Mouse (Mus musculus) NIH3T3 (cell line): ENCODE data around the gene Rnf167.

Experiments used
- DNase-seq: peaks from one replicate; pipeline ENCODE4 v3.0.0-alpha.2; 2012; ENCODE audit warnings: low read depth

Gene Rnf167

DNA sequence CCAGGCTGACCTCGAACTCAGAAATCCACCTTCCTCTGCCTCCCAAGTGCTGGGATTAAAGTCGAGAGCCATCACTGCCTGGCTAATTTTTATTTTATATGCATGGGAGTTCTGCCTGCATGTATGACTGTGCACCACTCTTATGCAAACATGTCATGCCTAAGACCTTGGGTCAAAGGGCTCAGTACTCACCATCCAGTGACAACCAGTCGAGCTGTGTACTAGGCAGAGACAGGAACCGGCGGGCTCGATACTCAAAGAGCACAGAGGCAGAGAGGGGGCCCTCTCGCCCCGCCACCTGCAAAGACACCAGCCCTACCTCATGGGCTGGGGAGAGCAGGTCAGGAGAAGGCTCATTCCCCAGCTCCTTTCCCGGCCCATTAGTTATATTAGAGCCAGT lies 31.1 kb downstream of the Rnf167 start:
- no peak for DNase-seq

DNA sequence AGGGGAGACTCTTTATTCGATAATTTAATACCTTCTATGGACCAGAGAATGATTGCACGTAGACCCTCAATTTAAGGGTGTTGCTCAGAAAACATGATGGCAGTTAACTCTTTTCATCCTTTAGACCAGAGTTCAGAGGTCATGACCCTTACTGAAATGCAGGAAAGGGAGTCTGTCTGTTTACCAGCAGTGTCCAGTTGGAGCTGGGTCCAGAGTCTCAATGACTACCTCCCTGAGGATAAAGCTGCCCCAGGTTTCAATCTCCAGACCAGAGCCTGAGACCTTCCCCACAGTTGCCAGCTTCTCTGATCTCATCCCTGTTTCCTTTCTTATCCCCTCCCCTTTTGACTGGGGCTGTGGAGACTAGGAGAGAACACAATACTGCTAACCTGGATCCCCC lies 31.5 kb downstream of the Rnf167 start:
- DNase-seq: no peak

DNA sequence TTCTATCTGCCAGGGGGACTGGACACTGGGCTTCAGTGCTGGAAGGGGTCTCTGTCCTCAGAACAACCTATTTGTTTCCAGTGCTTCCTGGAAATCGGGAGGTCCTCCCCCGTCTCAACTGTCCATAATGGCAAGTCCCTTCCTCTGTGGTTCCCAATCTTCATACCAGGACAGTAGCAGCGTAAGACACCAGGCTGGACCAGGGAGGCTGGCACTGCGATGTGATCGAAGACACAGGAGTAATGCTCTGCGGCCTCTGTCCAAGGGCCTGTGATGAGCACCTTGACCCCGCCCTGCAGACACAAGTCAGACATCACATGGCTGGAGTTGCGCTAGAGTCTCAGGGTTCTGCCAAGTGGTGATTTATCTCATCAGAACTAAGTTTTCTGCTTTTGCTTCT lies 32.3 kb downstream of the Rnf167 start:
- DNase-seq: no peak

DNA sequence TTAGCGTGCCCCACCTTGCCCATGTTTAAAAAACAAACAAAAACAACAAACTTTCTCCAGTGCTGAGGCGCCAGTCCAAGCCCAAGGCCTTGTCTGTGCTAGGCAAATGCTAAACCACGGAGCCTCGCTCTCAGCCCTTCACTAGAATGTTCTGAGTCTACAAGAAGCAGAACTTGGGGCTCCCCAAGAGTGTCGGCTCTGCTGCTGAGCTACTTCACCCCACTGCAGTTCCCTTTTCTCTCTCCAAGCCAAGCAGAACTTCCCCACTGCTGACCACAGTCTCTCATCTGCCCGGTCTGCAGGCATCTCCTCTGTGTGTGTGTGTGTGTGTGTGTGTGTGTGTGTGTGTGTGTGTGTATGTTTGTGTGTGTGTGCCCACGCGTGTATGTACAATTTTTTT lies 32.9 kb downstream of the Rnf167 start:
- DNase-seq: no peak

DNA sequence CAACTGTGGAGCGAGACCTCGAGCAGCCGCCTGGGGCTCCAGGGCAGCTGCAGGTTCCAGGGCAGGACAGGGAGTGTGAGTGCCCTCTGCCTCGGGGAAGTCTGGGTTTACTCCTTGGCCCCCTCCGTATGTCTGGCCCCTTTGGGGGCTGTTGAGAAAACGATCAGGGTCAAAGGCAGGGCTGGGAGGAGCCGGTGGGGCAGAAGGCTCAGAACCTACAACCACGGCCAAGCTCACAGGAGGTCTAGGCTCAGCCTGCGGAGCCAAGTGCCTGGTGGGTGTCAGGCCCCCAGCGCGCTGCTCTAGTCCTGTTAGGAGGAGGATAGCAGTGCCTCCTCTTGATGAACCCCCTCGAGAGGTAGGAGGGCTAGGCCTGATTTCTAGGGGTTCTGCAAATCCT lies 34.1 kb downstream of the Rnf167 start:
- no peak for DNase-seq

DNA sequence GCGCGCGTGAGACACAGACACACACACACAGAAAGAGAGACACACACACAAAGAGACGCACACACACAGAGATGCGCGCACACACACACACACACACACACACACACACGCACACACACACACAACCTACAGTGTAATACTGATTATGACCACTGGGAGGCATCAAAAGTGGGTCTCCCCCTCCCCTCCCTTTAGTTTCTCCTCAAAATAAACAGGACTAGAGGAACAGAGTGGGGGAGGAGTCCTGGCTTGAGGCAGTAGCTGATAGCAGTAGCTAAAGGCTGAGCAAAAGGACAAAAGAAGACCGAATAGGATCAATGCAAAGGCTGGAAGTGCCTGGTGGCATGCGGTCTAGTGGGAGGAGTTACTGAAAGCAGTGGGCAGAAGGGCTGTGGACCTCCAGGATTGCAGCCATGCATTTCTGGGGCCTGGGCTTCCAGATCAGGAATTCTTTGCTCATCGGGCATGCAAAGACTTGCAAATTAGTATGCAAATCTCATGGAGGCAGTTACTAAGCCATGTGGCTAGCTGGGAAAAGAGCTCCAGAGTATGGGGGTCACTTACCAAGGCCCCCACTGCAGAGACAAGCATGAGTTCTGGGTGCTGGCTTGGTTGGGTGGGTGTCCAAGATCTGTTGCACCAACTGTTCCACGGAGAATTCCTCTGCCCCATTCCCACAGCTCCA lies 35.0 kb downstream of the Rnf167 start:
- DNase-seq: peak; percentile 72

DNA sequence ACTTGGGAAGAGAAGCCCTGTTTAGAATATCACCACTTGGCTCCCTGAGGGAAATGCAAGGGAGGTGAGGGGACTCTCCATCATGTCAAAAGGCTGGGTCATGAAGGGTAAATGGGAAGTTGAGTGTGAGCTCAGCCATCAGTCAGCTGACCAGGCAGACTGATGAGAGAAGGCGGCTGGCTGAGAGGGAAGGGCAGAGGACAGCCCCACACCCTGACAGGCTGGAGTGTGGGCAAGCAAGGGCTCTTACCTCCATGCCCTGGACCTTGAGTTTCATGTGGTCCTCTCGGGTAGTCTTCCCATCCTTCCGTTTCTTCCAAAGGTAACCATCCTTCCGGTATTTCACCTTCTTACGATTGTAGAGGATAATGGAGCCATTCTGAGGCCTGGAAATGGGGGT lies 36.6 kb downstream of the Rnf167 start:
- DNase-seq: no peak

DNA sequence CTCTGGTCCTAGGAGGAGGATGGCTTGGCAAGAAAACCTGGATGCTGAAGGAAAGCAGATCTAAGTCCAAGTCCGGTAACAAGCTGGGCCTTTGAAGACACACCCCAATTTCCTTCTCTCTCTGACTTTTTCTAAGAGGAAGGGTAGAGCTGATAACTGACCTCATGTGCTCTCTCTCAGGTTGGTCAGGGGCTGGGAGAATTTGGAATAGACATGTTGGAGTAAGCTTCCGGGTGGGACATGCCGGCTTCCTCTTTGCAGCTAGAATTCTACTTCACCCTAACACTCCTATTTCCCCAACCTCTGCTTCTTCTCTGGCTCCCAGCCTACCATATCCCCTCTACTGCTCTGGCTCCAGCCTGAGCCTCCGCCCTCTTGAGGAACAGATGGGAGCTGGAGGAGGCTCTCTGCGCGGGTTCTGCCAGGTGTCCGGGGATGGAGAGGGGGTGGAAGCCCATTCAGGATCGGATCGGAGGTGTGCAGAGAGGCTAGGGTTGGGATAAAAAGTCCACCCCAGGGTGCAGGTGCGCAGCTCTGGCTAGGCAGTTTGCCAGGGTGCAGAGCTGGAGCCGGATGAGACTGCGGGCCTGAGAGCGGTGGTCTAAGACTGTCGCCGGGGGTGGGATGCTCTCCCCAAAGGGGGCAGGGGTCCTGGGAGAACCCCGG lies 40.0 kb downstream of the Rnf167 start:
- DNase-seq: peak; percentile 43

DNA sequence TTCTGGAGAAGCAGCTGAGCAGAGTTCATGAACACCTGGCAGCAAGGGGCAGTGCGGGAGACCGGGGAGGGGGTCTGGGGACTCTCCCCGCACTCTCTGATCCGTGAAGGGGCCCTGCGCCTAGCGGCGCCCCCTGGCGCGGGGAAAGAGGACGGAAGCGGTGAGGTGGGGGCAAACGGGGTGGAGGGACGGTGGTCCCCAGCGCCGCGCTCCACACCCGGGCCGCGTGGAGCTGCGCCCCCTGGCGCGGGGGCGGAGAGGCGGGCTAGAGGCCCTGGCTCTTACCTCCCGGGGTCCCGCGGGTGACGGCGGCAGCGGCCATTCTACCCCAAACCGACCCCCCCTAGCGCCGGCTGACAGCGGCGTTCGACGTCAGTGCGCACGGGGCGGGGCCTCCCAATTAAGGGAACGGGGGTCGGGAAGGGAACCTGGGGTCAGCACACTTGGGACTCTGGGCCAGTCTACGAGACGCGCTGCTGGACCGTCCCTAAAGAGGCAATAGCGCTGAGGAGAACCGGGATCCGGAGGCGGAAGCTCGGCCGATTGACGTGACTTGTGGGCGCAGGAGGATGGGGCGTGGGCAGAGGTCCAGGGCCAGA lies 40.7 kb downstream of the Rnf167 start, which contains the start of gene Camta2:
TSS of gene Camta2 (minus strand) at position 505 of the 599 bp plus-strand sequence.
- peak; percentile 90 for DNase-seq

DNA sequence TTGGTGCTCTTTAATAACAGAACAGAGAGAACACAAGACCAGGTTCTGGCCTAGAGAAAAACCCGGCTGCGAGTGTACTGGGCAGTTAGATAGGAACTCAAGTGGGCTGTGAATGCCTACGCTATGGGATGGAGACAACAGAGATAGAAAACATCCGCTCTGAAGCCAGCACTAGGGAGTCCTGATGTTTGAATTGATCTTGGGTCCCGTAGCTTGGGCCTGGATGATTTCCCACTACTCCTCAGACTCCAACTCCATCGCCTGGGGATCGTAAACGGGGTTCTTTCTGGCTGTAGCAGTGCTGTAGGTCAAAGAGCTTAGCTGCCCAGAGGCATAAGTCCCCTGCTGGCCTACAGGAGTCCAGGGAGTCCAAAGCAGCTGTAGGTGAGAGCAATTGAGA lies 41.3 kb downstream of the Rnf167 start:
- no peak for DNase-seq

DNA sequence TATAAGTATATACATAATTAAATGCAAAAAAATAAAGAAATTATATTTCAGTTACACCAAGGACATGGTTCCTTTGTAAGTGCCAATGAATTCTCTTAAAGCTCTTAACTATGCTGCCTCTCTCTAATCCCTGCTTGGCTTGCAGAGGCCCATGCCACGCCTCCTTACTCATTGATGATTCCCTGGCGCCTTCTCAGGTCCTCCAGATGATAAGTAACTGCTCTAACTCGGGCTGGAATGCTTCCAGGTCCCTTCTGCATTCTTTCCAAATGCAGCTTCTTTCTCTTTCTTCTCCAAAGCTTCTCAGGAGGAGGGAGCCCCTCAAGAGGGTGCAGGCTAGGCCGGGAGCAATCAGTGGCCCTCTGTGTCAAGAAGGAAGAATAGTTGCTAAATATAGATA lies 42.5 kb downstream of the Rnf167 start:
- DNase-seq: peak; percentile 75

DNA sequence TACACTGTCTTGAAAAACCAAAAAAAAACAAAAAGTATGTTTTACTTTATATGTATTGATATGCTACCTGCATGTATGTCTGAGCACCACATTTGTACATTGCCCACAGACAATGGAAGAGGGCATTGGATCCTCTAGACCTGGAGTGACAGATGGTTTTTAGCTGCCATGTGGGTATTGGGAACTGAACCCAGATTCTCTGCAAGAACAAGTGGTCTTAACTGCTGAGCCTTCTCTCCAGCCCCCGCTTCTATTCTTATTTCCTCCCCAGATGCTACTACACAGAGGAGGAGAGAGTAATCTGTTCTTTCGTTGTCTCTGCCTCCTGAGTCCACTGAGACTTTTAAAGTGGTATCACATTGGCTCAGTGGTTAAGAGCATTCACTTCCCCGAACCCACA lies 46.5 kb downstream of the Rnf167 start:
- DNase-seq: no peak

DNA sequence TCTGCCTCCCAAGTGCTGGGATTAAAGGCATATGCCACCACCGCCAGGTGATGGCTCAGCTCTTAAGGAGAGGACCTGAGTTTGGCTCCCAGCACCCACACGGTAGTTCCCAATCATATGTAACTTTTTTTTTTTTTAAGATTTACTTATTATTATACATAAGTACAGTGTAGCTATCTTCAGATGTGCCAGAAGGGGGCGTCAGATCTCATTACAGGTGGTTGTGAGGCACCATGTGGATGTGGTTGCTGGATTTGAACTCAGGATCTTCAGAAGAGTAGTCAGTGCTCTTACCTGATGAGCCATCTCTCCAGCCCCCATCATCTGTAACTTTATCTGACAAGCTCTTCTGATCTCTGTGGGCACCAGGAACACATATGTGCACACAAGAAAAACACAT lies 50.3 kb downstream of the Rnf167 start:
- DNase-seq: peak; percentile 38

DNA sequence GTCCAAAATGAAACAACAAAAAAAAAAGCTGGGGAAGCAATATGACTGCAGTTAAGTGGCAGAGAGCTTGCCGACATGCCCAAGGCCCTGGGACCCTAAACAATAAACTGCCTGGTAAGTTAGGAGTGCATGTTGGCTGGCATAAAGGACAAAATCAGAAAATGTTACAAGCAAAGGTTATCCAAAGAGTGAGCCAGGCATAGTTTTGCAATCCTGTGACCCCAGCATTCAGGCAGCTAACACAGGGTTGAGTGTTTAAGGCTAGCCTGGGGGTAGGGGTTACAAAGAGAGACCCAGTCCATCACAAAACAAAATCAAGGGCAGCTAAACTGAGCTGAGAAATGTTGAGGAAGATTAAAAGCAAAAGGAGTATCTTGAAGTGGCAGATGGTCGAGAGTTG lies 52.0 kb downstream of the Rnf167 start:
- DNase-seq: no peak

DNA sequence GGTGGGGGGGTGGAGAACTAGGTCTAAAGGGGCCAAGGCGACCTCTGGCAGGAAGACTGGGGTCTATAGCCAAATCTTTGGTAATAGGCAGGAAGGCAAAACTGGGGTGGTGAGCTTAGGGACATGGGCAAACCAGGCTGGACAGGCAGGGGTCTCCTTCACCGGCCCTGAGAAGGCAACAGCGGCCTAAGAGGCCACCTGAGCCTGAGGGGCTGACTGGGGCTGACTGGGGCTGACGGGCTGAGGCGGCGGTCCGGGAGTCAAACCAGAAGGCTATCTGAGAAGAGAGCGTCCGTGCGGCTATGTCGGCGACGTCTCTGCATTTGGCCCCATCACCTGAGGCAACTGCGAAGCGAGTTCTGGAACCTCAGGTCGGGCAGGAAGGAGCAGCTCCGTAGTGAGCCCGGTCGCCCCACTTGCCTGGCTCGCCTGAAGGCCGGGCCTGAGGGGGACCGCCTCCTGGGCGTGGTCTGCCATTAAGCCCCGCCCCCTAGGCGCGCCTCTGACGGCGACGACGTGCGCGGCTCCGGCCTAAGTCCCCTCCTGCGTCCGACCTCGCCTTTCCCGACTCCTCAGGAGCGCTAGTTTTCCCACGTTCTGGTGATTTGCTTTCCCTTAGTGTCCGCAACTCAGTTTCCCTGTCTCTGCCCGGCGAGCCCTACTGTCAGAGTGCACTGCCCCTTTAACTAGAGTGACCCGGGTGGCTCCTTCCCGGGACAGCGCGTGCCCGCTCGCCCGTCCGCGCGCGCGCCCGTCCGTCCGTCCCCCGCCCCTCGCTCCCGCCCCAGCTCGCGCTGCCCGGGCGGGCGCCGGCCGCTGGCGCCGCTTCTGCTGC lies 52.9 kb downstream of the Rnf167 start, which contains the start of the genes Inca1 and Kif1c:
TSS of gene Inca1 (minus strand) at position 434 of the 835 bp plus-strand sequence.
TSS of gene Kif1c (plus strand) at position 827 of the 835 bp plus-strand sequence.
- DNase-seq: peak; percentile 98

DNA sequence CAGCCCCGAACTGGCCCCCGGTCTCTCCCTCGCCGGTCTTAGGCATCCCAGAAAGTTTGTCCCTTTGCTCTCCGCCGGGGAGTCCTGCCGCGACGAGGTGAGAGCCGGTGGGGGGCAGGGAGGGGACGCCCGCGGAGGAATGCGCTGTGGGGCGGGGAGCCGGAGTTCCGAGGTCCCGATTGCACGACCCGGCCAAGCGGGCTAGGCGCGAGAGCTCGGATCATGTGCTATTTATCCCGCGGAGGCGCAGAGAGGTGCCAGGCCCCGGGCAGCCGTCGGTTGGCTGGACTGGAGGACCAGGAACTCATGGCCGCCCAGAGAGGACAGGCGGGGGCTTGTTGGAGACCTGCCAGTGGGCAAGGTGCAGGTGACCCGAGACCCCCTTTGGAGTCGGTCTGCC lies 53.6 kb downstream of the Rnf167 start:
- DNase-seq: peak; percentile 70
